Mouse (Mus musculus) cerebellum, adult 18-20 months (tissue): ENCODE results near the gene 1700025G04Rik.

Experiments
- DNase-seq, 2 experiments: peaks; one replicate each; pipeline ENCODE4 v3.0.0; 2021

1700025G04Rik gene

GRCm38 (mm10) chr1:152076222-152076845 is 13.6 kb downstream of the 1700025G04Rik start:
- no peak for DNase-seq

- no peak for DNase-seq
These were observed 14.2 kb downstream of the 1700025G04Rik start for GRCm38 (mm10) chr1:152075725-152076124.

GRCm38 (mm10) chr1:152070441-152070840 is 19.5 kb downstream of the 1700025G04Rik start:
- DNase-seq: no peak

- no peak for DNase-seq
These were observed 20.2 kb downstream of the 1700025G04Rik start for GRCm38 (mm10) chr1:152069745-152070144.

GRCm38 (mm10) chr1:152067919-152068318 is 22.0 kb downstream of the 1700025G04Rik start:
- no peak for DNase-seq

- DNase-seq: peak in 1 of 2 experiments; percentile 37
These were observed 24.4 kb downstream of the 1700025G04Rik start for GRCm38 (mm10) chr1:152065527-152065926.

- peak; percentile 94 to 95 for DNase-seq
These were observed 26.4 kb downstream of the 1700025G04Rik start for GRCm38 (mm10) chr1:152063357-152064145.

- DNase-seq: no peak
These were observed 28.2 kb downstream of the 1700025G04Rik start for GRCm38 (mm10) chr1:152061745-152062144.

GRCm38 (mm10) chr1:152060265-152060664 is 29.7 kb downstream of the 1700025G04Rik start:
- peak in 1 of 2 experiments; percentile 36 for DNase-seq

GRCm38 (mm10) chr1:152058776-152059175 is 31.1 kb downstream of the 1700025G04Rik start:
- DNase-seq: no peak

- DNase-seq: no peak
These were observed 36.8 kb downstream of the 1700025G04Rik start for GRCm38 (mm10) chr1:152053112-152053511.

- no peak for DNase-seq
These were observed 38.1 kb downstream of the 1700025G04Rik start for GRCm38 (mm10) chr1:152051858-152052257.

- DNase-seq: no peak
These were observed 39.9 kb downstream of the 1700025G04Rik start for GRCm38 (mm10) chr1:152050037-152050436.

GRCm38 (mm10) chr1:152048291-152048690 is 41.6 kb downstream of the 1700025G04Rik start:
- peak in 1 of 2 experiments; percentile 33 for DNase-seq

GRCm38 (mm10) chr1:152047416-152047815 is 42.5 kb downstream of the 1700025G04Rik start:
- no peak for DNase-seq

- DNase-seq: no peak
These were observed 46.5 kb downstream of the 1700025G04Rik start for GRCm38 (mm10) chr1:152043453-152043852.

GRCm38 (mm10) chr1:152042409-152042808 is 47.5 kb downstream of the 1700025G04Rik start:
- no peak for DNase-seq

GRCm38 (mm10) chr1:152041005-152041404 is 48.9 kb downstream of the 1700025G04Rik start:
- no peak for DNase-seq

GRCm38 (mm10) chr1:152040053-152040452 is 49.9 kb downstream of the 1700025G04Rik start:
- DNase-seq: no peak

GRCm38 (mm10) chr1:152039588-152039987 is 50.3 kb downstream of the 1700025G04Rik start:
- DNase-seq: no peak

GRCm38 (mm10) chr1:152038086-152038485 is 51.8 kb downstream of the 1700025G04Rik start:
- DNase-seq: peak; percentile 37 to 39

- DNase-seq: no peak
These were observed 52.3 kb downstream of the 1700025G04Rik start for GRCm38 (mm10) chr1:152037589-152037988.

- DNase-seq: no peak
These were observed 55.2 kb downstream of the 1700025G04Rik start for GRCm38 (mm10) chr1:152034766-152035165.

GRCm38 (mm10) chr1:152033731-152034130 is 56.2 kb downstream of the 1700025G04Rik start:
- no peak for DNase-seq
